Mouse (Mus musculus) cerebellum, adult 11-12 months (tissue): ENCODE measurements at regions not wholly inside any gene's neighbourhood (a gene's known extent, or its start where the extent isn't known, plus 50 kb on each side); places are given as distances from the start of the nearest gene placed in this dataset.

Experiments used
- DNase-seq: peaks from one replicate; pipeline ENCODE4 v3.0.0; 2022

GRCm38 (mm10) chr17:49219512-49220197, 208.5 kb upstream of the Mocs1 start:
- DNase-seq = no peak

DNA sequence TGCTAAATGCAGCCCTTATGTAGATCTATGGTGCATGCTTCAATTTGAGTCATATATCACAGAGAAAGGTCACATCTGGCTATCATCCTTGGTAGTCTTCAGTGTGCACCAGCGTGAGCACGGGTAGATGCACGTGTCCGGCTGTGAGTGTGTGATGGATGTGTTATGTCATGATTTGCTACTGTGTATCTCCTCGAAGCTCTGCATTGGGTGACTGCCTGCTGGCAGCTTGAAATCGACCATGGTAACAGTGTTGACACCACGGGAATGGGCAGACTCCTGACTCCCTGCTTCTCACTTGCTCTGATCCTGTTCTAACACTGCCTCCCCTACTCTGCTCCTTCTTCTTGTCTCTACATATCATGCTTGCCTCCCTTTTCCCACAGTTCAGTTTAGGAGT, 204.9 kb upstream of the Mocs1 start:
- DNase-seq = no peak

DNA sequence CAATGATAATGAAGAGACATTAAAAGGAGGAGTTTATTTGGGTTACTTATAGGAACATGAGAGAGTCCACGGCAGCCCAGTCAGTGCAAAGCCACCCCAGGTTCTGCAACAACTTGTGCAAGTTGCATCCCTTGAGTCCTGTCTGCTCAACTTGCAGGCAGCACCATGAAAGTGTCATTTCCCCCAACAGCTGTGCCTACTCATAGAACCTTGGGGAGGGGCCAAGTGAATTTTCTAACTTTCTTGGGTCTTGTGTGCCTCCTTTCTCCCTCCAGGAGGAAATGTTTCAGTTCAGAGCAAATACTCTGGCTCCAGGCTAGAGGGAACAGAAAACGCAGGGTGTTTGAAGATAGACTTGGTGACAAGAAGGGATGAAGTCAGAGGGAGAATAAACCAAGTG, 204.5 kb upstream of the Mocs1 start:
- DNase-seq = no peak

- DNase-seq = no peak
Observed at GRCm38 (mm10) chr17:49225255-49226015, 202.7 kb upstream of the Mocs1 start.

DNA sequence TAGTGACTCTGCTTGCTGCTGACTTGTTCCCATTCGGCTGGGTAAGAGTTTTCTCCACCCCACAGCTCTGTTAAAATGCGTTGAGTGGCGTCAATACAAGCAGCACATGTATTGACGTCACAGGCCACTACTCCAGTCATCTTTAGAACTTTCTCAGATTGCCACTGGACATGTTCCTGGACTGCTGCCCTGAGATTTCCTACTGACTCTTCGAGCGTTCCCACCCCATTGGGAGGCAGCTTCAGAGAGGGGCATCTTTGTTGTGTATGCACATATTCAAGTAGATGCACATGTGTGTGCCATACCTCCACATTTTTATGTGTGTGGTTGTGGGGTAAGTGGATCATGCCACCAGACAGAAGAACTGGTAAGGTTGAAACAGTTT, 202.2 kb upstream of the Mocs1 start:
- no peak for DNase-seq

DNA sequence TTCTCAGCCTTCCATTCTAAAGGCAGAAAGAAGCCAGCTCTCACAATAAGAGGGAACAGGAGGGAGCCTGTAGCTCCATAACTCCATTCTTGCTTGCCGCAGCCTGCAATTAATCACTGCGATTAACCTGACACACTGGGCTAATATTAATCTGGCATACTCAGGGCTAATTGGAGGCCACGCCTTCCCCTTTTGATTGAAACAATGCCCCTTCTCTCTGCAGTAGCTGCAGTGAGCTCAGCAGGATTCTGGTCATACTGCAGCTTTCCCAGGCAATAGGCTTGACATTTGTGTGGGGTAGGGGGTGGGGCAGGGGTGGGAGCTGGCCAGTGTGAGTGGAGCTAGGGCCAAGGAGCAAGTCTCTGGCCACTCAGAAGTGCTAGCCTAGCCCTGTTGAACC, 196.9 kb upstream of the Mocs1 start:
- DNase-seq = no peak

GRCm38 (mm10) chr17:49240097-49240496, 188.1 kb upstream of the Mocs1 start:
- no peak for DNase-seq

DNA sequence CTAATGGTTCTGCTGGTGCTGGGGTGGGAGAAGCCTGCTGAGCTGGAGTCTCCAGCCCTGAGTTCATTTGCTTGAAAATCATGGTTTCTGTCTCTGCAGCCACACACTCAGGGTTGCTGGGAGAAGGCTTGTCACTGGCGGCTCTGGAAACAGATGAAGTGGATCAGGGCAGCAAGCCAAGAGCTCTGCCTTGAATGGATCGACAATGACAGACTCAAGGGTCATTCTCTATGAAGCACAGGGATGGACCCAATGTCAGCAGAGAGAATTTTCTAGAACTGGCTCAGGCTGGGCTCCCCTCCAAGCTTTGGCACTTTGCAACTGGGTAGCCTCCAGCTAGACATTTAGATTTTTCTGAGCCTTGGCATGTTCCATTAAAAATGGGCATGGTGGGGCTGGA, 184.7 kb upstream of the Mocs1 start:
- peak; percentile 34 for DNase-seq

DNA sequence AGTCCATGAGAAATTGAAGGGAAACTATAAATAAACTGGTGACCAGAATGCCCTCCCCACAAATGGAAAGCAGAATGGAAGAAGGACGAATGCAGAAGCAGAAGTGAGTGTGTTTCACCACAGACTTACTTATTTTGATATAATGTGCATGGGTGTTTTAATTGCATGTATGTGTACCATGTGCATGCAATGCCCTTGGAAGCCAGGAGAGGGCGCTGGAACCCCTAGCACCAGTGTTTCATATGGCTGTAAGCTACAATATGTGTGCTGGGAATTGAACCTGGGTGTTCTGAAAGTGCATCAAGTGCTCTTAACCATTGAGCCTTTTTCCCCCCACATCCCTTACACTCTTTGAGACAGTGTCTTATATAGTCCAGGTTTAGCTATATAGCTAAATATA, 183.1 kb upstream of the Mocs1 start:
- no peak for DNase-seq

DNA sequence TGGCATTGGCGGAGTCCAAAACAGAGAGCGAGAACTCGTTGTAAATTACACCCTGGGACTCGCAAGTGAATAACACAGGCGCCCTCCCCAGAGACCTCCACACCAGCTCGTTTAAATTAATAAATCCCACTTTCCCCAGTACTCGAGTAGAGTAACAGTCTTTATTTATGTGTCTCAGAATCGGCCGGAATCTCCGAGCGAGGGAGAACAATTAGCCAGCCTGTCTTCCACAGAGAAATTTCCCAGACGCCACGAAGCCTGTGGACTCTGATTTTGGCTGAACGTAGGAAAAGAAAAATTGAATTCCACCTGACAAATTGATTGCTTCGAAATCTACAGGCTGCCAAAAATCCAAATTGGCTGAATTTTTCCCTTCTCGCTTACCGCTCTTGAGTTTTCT, 180.9 kb upstream of the Mocs1 start:
- DNase-seq = no peak

- DNase-seq = no peak
Observed at GRCm38 (mm10) chr17:49250726-49251537, 177.2 kb upstream of the Mocs1 start.

DNA sequence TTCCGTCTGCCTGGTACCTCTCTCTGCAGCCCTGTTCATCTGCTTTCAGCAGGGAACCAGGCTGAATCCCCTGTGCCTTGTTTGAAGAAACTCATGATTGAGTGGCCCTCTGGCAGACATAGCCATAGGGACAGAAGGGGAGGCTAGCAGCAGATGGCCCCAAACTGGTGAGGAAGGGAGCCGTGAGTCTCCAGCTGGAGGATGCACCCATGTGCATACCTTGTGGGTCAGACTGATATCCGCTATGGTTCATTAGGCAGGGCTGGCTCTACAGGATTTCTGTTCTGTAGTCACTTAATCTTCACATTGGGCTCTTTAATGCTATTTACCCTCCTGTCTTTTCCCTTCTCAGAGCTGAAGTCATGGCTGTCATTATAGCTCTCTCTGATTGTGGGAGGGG, 175.9 kb upstream of the Mocs1 start:
- no peak for DNase-seq

- DNase-seq = no peak
Observed at GRCm38 (mm10) chr17:49258496-49258895, 169.7 kb upstream of the Mocs1 start.

GRCm38 (mm10) chr17:49262394-49262793, 165.8 kb upstream of the Mocs1 start:
- DNase-seq = no peak

- no peak for DNase-seq
Observed at GRCm38 (mm10) chr17:49266343-49266742, 161.8 kb upstream of the Mocs1 start.

DNA sequence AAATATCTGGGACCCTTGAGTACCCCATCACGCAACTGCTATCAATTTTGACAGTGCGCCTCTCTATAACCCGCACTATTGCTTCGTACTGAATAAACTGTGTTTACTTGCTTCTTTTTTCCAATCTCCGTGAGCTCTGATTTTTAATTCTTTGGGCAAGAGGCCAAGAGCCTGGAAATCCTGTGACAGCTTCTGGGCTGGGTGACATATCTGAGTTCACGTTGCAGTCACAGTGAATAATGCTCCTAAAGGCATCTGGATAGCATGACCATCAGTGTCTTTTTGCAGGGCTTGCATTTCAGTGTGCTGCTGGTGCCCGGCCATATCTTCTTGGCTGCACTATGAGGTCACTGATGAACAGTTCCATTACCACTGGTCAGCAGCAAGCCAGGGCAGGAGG, 158.2 kb upstream of the Mocs1 start:
- no peak for DNase-seq

GRCm38 (mm10) chr17:49272661-49273448, 155.3 kb upstream of the Mocs1 start:
- DNase-seq = no peak

DNA sequence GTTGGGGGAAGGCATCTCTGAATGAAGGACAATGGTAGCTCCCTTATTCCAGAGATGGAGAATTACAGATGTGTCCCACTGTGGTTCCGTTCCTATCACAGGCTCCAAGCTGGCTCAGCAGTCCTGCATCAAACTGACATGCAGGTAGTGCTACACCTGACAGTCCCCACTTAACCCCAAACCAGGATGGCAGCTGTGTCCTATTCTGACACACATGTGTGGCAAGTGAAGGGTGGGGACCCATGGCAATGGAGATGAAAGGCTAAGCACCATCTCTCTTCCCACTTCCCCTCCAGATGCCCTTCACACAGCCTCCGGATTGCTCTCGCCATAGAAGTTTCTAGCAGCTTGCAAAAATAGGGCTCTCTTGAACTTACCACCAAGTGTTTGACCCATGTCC, 153.2 kb upstream of the Mocs1 start:
- DNase-seq = no peak

DNA sequence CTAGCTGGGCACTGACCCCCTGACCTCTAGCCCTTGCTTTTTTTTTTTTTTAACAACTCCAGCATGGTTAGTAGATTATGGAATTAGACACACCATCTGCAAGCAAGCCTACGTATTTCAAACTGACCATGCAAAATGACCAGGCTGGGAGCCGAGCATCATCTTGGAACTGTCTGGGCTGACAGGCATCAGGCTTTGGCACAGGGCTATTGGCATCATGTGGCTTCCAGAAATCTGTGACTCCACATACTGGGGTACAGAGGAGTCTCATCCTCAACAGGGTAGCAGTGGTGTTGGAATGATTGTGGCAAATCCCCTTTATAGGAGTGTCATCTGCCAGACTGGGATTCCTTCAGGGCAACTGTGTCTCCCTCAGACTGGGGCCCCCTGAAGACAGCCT, 152.7 kb upstream of the Mocs1 start:
- DNase-seq = no peak

- DNase-seq = no peak
Observed at GRCm38 (mm10) chr17:49275916-49276315, 152.2 kb upstream of the Mocs1 start.

DNA sequence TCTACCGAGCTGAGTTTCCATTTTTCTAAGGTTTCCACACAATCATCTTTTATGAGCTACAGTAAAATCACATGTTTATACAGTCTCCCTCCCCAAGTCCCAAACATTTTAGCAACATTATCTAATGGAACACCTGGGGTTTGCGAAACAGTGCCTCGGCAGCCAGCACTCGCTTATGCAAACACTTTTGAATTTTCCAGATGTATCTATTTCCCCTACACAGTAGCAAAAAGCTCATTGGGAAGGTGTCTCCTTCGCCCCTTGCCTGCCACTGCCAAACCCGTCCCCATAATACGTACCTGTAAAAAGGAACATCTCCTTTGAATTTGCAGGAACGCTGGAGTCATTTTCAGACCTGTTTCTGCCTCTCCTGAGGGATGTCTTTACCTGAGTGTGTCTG, 149.6 kb upstream of the Mocs1 start:
- no peak for DNase-seq

DNA sequence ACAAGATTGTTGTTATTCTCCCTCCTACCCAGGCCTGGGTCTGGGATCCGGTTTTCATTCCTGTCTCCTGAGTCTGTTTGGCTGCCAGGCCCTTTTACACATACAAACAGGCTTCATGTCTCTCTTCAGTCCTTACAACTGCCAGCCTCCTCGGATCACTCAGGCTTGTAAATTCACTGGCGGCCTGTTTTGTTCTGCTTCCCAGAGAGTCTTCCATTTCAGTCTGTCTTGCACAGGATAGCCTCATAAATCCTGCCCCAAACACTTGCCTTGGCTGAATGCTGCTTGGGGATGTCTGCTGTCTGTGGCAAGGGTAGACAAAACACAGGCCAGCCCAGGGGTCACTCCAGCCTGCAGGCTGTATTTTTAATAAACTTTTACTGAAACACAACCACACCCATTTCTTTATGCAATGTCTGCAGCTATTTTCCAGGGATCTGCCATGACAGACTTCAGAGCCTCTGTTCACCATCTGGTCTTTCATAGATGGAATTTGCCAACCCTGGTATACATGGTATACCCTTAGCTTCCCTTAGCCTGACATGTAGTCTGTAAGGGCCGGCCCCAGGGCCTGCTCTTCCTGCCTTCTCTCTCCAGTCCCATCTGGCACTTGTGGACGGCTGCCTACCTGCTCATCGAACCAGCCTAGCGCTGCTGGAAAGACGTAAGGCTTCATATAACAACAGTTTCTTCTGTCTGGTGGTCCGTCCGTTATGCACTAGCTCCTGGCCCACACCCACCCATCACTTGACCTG, 149.0 kb upstream of the Mocs1 start:
- no peak for DNase-seq
